Mouse (Mus musculus) layer of hippocampus, adult 11-12 months (tissue): ENCODE results near the gene Gk5.
A peak's percentile ranks its signal among the peaks of the same experiment; 100 is the strongest.
"Not testable (repeated sequence)": the region's sequence is repeated elsewhere in the genome, so short reads cannot be mapped to it uniquely, and the experiment has no call there.

Experiments used
- DNase-seq: peaks from one replicate; pipeline ENCODE4 v3.0.0; 2022; ENCODE audit warnings: low spot score

Gene Gk5

DNA sequence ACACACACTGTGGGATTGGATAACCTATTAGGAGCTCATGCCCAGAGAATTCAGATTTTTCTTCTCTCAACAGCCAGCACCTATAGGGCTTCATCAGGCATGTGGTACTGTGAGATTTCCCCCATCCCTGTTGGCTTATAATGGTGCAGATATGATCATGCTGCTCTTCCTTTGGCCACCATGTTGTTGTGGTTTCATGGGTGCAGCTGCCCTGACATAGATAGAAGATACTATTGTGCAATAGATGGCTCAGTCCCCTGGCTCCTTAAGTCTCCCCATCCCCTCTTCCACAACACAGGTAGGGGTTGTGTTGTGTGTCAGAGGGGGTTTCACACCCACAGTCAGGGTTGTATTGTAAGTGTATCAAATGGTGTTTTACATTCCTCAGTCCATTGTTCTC, 25.7 kb downstream of the Gk5 start:
- no peak for DNase-seq

DNA sequence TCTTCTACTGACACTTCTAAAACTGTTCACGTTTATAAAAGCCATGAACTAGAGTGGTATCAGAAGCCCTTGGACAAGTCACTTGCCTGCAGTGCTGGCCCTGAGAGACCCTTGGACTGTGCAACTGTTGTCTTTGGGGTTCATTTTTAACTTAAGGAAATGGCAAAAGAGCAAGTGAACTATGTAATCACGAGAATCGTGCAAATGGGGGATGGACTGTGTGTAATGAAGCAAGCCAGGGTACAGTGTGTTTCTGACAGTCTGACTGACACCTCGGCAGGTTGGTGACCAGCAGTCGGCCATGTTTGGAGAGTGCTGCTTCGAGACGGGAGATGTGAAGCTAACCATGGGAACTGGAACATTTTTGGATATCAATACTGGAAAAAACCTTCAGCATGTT, 33.6 kb downstream of the Gk5 start:
- no peak for DNase-seq

- DNase-seq, result no peak
These were observed 39.3 kb downstream of the Gk5 start for GRCm38 (mm10) chr9:96158431-96158830.

- DNase-seq, result no peak
These were observed 39.9 kb downstream of the Gk5 start for GRCm38 (mm10) chr9:96159047-96159446.

DNA sequence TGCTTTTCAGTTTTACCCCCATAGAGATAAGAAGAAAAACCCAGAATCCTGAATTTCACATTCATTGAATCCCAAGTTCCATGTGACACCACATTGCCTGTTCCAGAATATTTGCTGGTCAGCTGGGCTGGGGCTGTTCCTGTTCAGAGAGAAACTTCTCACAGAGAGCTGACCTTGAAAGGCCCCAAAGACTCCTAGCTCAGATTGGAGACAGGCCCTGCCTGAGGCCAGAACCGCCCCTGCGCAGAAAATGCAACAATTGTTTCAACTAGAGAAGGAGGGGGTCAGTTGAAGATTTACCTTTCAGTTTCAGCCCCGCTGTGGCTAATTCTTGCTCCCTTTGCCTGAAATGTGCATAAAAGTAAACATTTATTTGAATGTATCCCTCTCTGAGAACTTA, 41.6 kb downstream of the Gk5 start:
- DNase-seq, result no peak

DNA sequence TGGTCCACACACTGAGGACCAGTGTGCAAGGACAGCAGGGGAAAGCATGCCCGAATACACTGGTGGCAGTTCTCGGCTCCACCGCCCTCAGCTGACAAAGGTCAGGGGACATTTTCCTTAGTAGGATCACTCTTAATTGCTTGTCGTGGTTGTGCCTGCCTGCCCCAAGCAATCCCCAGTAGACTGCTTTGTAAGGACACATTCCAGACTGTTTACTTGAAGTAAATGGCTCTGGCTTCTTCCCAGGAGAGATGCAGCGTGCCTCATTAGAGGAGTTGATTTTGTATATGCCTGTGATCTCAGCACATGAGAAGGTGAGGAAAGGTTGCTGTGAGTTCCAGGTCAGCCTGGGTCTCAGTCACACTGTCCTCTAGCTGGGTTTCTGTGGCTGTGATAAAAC, 43.3 kb downstream of the Gk5 start:
- no peak for DNase-seq

- no peak for DNase-seq
These were observed 44.3 kb downstream of the Gk5 start for GRCm38 (mm10) chr9:96163443-96163842.

GRCm38 (mm10) chr9:96163983-96164382, 44.8 kb downstream of the Gk5 start:
- not testable (repeated sequence) for DNase-seq

DNA sequence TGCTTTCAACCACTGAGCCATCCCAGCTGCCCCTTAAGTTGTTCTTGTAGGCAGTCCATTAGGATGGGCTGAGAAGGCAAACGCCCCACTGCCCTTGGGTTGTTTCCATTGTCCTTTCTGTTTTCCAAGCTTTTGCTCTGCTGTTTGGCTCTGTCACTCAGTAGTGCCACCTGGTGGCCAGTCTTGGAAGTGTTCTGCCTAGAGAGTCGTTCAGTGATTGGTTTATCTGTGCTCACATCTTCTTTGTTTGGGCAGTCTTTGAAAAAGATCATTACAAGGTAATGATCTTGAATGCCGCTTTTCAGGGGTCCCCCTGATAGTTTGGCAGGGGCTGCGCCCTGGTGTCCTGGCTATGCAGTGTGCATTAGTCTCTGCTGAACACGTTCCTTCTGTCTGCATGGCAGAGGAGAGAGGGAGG, 48.0 kb downstream of the Gk5 start:
- DNase-seq, result peak; percentile 69

GRCm38 (mm10) chr9:96170600-96170999, 51.4 kb downstream of the Gk5 start:
- no peak for DNase-seq

GRCm38 (mm10) chr9:96184909-96185308, 65.7 kb downstream of the Gk5 start:
- DNase-seq, result no peak

DNA sequence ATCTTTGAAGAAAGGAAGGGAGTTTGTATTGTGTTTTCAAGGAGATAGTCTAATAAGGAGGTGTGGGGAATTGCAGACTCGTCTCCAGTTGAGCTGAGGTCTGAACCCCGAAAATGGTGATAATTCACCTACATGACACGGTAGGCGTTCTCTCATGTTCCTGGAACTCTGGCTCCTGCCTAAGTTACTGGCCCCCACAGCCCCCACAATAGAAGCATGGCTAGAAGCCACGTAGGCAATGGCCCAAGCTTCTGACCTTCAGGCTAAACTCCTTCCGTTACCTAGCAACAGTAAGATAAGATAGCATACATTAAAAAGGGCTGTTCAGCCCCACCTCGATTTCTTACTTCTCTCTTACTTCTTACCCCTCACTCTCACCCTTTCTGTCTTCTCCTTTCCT, 67.5 kb downstream of the Gk5 start:
- DNase-seq, result no peak

GRCm38 (mm10) chr9:96195885-96196622, 76.9 kb downstream of the Gk5 start, which contains the start of gene Tfdp2:
Gene Tfdp2, plus strand, starts transcription at chr9:96196275.
- peak; percentile 89 for DNase-seq

DNA sequence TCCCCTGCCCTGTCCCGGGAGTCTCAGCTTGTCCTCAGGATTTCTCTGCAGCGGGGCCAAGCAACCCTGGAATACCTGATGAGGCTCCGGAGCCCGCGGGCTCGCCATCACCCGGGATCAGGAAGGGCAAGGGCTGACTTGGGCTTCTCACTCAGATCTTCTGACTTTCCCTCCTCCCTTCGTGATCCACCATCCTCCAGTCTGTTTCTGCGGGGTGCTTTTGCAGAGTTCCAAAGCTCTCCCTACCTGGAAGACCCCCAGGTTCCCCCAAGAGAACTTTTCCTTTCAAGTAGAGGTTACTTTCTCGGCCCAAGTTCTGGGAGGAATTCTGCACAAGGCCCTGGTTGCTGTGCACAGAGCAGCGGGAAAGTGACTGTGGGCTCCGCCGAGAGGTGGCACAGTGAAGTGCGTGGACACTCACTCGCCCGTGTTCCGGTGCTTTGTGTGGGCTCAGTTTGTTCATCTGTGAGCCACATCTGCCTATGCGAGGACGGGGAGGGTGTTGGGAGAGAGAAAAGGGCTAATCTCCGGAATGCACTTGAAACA, 77.5 kb downstream of the Gk5 start:
- peak; percentile 46 for DNase-seq

DNA sequence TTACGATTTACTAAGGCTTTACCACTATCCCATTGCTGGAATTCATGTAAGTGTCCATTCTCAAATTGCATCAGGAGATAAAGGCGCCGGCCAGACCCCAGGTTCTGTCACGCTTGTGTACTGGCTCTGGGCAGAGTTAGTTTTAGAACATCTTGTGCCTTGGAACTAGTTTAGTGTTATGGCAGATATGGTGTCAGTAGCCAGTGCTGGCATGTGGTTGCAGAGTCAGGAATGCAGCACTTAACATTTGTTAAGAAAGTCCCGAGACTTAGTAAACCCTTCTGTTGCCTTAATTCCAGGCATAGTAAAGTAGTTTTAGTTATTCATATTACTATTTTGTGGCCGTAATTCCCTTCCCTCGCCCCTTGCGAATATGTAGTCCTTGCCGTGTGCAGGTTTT, 78.6 kb downstream of the Gk5 start:
- DNase-seq, result no peak

- no peak for DNase-seq
These were observed 84.5 kb downstream of the Gk5 start for GRCm38 (mm10) chr9:96203663-96204062.

DNA sequence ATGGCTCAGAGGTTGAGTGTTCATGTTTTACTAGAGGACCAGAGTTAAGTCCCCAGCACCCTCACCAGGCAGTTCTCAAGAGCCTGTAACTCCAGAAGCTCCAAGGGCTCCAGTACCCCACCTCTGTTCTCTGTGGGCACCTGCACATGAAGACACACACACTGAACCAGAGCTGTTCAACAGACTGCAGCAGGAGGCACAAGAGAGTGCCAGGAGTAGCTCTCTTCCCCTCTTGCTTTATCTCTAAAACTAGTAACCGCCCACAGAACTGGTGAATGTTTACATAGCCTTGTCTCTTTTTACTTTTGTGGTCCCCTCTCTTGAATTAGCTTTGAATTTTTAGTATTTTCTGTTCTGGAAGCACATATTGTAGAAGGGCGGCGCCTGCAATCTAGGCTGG, 88.3 kb downstream of the Gk5 start:
- DNase-seq, result no peak

GRCm38 (mm10) chr9:96213036-96213645, 94.0 kb downstream of the Gk5 start:
- no peak for DNase-seq

DNA sequence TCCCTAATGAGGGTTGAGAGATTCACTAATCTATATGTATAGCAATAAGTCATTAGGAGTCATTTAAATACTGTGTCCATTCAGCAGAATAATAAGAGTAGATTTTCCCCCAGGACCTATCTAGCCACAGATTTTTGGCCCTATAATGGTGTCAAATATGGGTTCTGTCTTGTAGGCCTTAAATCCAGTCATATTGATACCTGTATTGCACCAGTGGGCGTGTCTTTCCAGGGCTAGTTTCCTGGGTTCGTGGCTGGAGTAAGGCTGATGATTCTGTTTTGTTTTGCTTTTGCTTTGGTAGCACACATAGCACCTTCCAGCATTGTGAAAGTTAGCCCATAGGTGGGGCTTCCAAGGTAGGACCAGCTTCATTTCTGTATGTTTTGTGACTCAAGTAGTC, 95.0 kb downstream of the Gk5 start:
- no peak for DNase-seq

- no peak for DNase-seq
These were observed 98.1 kb downstream of the Gk5 start for GRCm38 (mm10) chr9:96217299-96217698.

GRCm38 (mm10) chr9:96217799-96218198, 98.6 kb downstream of the Gk5 start:
- DNase-seq, result no peak

DNA sequence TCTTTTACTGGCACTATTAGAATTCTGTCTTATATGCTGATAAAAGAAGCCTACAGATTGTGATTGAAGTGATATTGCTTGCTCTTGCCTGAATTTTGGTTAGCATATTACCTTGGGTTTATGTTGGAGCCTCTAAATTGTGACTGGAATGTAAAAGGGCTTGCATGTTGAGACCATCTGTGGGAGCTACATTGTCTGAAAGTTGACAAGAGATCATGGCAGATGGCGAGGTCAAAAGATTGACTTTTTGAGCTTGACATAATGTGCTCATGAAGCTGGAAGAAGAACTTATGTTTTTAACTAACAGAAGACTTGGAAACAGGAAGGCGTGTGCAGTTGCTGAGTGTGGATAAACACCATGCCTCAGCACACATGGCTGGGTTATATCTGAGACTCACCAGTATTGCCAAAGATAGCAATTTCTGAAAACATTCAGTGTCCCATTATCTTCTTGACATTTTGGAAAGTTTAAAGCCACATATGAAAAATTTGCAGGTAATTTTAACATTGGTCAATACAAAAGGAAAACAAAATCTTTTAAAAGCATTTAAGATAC, 100.0 kb downstream of the Gk5 start:
- DNase-seq, result no peak

- DNase-seq, result no peak
These were observed 101.3 kb downstream of the Gk5 start for GRCm38 (mm10) chr9:96220419-96220818.
